Mouse (Mus musculus): ENCODE data around the gene Dusp15. TPM values are rescaled to one million over a fixed set of nuclear protein-coding genes. Genes with fewer than 3 reads are reported as not detected.
A peak's percentile ranks its signal among the peaks of the same experiment; 100 is the strongest.

The Dusp15 gene
- polyA plus RNA-seq, 1 experiment, result 0.36 TPM

DNA sequence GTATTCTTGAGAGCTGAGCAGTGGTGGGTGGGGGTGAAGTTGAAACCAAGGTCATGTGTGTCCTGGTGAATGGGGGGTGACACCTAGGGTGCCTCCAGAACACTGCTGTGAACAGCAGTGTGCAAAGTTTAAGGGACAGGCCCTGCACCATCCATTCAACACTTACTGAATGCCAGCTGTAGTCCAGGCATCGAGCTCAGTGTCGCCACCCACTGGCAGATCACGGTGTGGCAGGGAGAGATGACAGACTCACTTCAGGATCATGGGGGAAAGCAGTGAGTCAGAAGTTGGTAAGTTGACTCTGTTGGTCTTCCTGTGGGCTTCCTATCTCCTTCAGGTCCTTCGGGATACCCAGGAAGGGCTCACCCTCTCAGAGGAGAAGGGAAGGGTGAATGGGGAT, 11.7 kb downstream of the Dusp15 start:
- H3K9me3 ChIP-seq (replicated peaks; ENCODE audit: control insufficient read depth, insufficient read depth, low read length, poor library complexity, severe bottlenecking), result no peaks in the 10 kb centered on the region
- TF ChIP-seq CTCF (IDR thresholded peaks at IDR 0.05; ENCODE audit: low read depth, low read length), result peak; percentile 99
- TF ChIP-seq POLR2A (IDR thresholded peaks at IDR 0.05; ENCODE audit: insufficient read depth, low read length), result no peak
- TF ChIP-seq EP300 (IDR thresholded peaks at IDR 0.05; ENCODE audit: insufficient read depth, low read depth, low read length), result no peak
- peaks cover 19% of the 10 kb centered on the region for H3K27me3 ChIP-seq (ENCODE audit: control insufficient read depth, insufficient read depth, low read length, poor library complexity, severe bottlenecking)

DNA sequence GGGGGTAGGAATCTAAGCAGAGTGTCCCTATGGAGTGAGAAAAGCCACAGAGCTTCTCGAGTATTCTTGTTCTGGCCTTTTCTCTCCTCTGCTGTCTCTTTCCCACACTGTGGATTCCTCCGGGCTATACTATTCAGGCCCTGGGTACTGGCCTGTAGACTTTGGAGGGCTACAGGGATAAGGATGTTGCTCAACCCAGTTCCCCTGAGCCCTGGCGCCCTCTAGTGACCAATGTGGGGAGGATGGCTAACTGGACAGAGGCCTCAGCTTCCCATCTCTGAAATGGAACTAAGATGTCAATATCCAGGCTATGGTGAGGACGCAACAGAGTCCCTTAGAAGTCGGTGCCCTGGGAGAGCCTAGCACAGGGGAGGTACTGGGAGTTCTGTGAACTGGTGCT, 17.9 kb downstream of the Dusp15 start:
- Histone ChIP-seq H3K9ac (ENCODE audit: low read depth, poor library complexity, severe bottlenecking) (no peak overlapping the region), H3K9me3 (replicated peaks; ENCODE audit: control insufficient read depth, insufficient read depth, low read length, poor library complexity, severe bottlenecking) (no peaks in the 10 kb centered on the region), H3K4me1 (ENCODE audit: control insufficient read depth, insufficient read depth, low read length) (no peaks in the 10 kb centered on the region), H3K27me3 (ENCODE audit: control insufficient read depth, insufficient read depth, low read length, poor library complexity, severe bottlenecking) (no peaks in the 10 kb centered on the region), H3K27ac (ENCODE audit: insufficient read depth, low read length) (no peak overlapping the region), H3K36me3 (ENCODE audit: control insufficient read depth, insufficient read depth, low read length, poor library complexity, severe bottlenecking) (no peaks in the 10 kb centered on the region), H3K4me3 (ENCODE audit: low read depth, low read length) (no peak overlapping the region)
- peak; percentile 96 for TF ChIP-seq CTCF (IDR thresholded peaks at IDR 0.05; ENCODE audit: low read depth, low read length)
- no peak for TF ChIP-seq POLR2A (IDR thresholded peaks at IDR 0.05; ENCODE audit: insufficient read depth, low read length)

More for the DNA sequence above, 11.7 kb downstream of the Dusp15 start:
- H3K36me3 ChIP-seq (ENCODE audit: control insufficient read depth, insufficient read depth, low read length, poor library complexity, severe bottlenecking), result no peaks in the 10 kb centered on the region
- H3K4me1 ChIP-seq (ENCODE audit: control insufficient read depth, insufficient read depth, low read length), result no peaks in the 10 kb centered on the region
- H3K4me3 ChIP-seq (ENCODE audit: low read depth, low read length), result no peak overlapping the region
- H3K9ac ChIP-seq (ENCODE audit: low read depth, poor library complexity, severe bottlenecking), result no peak overlapping the region
- H3K27ac ChIP-seq (ENCODE audit: insufficient read depth, low read length), result no peak overlapping the region

DNA sequence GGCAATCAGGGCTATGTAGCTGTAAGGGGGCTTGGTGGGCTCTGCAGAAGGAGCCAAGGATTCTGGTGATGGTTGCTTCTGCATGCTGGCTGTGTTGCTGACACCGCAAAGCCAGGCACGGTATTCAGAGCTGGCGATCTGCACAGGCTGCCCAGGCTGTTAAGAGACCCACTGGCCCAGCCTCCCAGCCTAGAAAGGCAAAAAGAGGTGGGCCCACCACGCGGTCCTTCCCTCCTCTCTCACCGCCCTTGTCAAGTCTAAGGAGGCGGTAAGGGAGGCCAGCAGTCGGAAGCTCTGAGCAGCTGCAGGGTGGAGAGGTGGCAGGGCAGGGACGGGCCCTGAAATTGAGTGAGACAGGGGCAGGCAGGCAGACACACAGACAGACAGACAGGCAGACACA, 18.4 kb downstream of the Dusp15 start, which contains the start of gene Foxs1:
TSS of gene Foxs1 (minus strand) at position 161 of the 400 bp plus-strand sequence.
- no peaks in the 10 kb centered on the region for H3K27me3 ChIP-seq (ENCODE audit: control insufficient read depth, insufficient read depth, low read length, poor library complexity, severe bottlenecking)
- H3K4me3 ChIP-seq (ENCODE audit: low read depth, low read length), result peak within 1 kb of the TSS; percentile 16; the same call in 1 of the 2 replicates
- H3K9ac ChIP-seq (ENCODE audit: low read depth, poor library complexity, severe bottlenecking), result no peak within 1 kb of the TSS
- no peak for TF ChIP-seq CTCF (IDR thresholded peaks at IDR 0.05; ENCODE audit: low read depth, low read length)
- H3K9me3 ChIP-seq (replicated peaks; ENCODE audit: control insufficient read depth, insufficient read depth, low read length, poor library complexity, severe bottlenecking), result no peaks in the 10 kb centered on the region
- no peaks in the 10 kb centered on the region for H3K4me1 ChIP-seq (ENCODE audit: control insufficient read depth, insufficient read depth, low read length)
- no peak within 1 kb of the TSS for H3K27ac ChIP-seq (ENCODE audit: insufficient read depth, low read length)
- no peaks in the 10 kb centered on the region for H3K36me3 ChIP-seq (ENCODE audit: control insufficient read depth, insufficient read depth, low read length, poor library complexity, severe bottlenecking)

DNA sequence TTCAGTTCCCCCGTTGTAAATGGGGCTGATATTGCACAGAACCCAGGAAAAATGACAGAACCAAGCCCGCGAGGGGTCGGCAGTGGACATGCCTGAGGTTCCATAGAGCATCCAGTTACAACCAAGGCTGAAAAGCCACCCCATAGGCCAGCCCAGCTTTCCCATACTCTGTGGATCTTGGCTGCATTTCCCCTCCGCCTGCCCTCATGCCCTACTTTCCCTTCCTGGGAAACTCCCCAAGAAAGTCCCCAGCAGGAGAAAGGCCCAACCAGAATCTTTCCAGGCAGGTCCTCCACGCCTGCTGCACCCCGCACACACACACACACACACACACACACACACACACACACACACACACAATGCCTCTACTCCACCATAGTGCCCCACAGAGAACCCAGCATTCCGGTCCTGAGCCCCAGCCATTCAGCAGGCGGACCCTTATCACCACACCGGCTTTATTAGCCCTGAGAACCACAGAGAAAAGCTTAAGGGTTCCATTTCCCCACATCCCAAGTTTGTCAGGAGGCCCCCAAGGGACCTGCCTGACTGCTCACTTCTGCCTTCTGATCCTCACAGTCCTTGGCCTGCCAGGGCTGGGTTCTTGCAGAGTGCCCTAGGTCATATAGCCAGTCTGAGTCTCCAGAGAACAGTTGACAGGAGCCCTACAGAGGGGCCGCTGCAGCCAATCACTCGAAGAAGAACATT, 19.9 kb downstream of the Dusp15 start:
- Histone ChIP-seq H3K9me3 (replicated peaks; ENCODE audit: control insufficient read depth, insufficient read depth, low read length, poor library complexity, severe bottlenecking) (no peaks in the 10 kb centered on the region), H3K36me3 (ENCODE audit: control insufficient read depth, insufficient read depth, low read length, poor library complexity, severe bottlenecking) (no peaks in the 10 kb centered on the region), H3K9ac (ENCODE audit: low read depth, poor library complexity, severe bottlenecking) (no peak overlapping the region), H3K27ac (ENCODE audit: insufficient read depth, low read length) (no peak overlapping the region), H3K4me3 (ENCODE audit: low read depth, low read length) (no peak overlapping the region), H3K4me1 (ENCODE audit: control insufficient read depth, insufficient read depth, low read length) (no peaks in the 10 kb centered on the region), H3K27me3 (ENCODE audit: control insufficient read depth, insufficient read depth, low read length, poor library complexity, severe bottlenecking) (no peaks in the 10 kb centered on the region)
- TF ChIP-seq CTCF (IDR thresholded peaks at IDR 0.05; ENCODE audit: low read depth, low read length), result no peak
- no peak for TF ChIP-seq EP300 (IDR thresholded peaks at IDR 0.05; ENCODE audit: insufficient read depth, low read depth, low read length)
- no peak for TF ChIP-seq POLR2A (IDR thresholded peaks at IDR 0.05; ENCODE audit: insufficient read depth, low read length)

- Histone ChIP-seq H3K36me3 (ENCODE audit: control insufficient read depth, insufficient read depth, low read length, poor library complexity, severe bottlenecking) (no peaks in the 10 kb centered on the region), H3K27me3 (ENCODE audit: control insufficient read depth, insufficient read depth, low read length, poor library complexity, severe bottlenecking) (no peaks in the 10 kb centered on the region), H3K9me3 (replicated peaks; ENCODE audit: control insufficient read depth, insufficient read depth, low read length, poor library complexity, severe bottlenecking) (no peaks in the 10 kb centered on the region), H3K9ac (ENCODE audit: low read depth, poor library complexity, severe bottlenecking) (no peak overlapping the region), H3K4me3 (ENCODE audit: low read depth, low read length) (no peak overlapping the region), H3K4me1 (ENCODE audit: control insufficient read depth, insufficient read depth, low read length) (no peaks in the 10 kb centered on the region), H3K27ac (ENCODE audit: insufficient read depth, low read length) (no peak overlapping the region)
- TF ChIP-seq EP300 (IDR thresholded peaks at IDR 0.05; ENCODE audit: insufficient read depth, low read depth, low read length) (no peak), POLR2A (IDR thresholded peaks at IDR 0.05; ENCODE audit: insufficient read depth, low read length) (no peak), CTCF (IDR thresholded peaks at IDR 0.05; ENCODE audit: low read depth, low read length) (no peak)
Measured at GRCm38 (mm10) chr2:152930276-152930675, 21.2 kb downstream of the Dusp15 start.

DNA sequence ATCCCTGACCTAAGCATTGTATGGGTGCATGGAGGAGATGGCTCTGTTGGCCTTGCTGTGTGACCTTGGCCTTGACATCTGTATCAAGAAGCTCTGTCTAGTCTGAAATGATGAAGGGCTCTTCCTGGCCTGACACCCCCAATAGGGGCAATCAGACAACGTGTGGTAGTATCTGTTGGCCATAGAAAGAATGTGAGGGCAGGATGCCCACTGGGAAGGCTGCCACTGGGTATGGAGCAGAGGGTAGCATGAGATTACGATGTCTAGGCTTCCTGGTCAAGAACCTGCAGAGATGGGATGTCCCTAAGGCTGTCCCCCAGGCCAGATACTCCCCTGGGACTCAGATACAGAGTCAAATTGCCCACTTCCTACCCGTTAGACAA, 22.5 kb downstream of the Dusp15 start:
- H3K4me1 ChIP-seq (ENCODE audit: control insufficient read depth, insufficient read depth, low read length), result no peaks in the 10 kb centered on the region
- no peak overlapping the region for H3K27ac ChIP-seq (ENCODE audit: insufficient read depth, low read length)

More for the DNA sequence above, 22.5 kb downstream of the Dusp15 start:
- Histone ChIP-seq H3K4me3 (ENCODE audit: low read depth, low read length) (no peak overlapping the region), H3K36me3 (ENCODE audit: control insufficient read depth, insufficient read depth, low read length, poor library complexity, severe bottlenecking) (no peaks in the 10 kb centered on the region), H3K9ac (ENCODE audit: low read depth, poor library complexity, severe bottlenecking) (no peak overlapping the region), H3K9me3 (replicated peaks; ENCODE audit: control insufficient read depth, insufficient read depth, low read length, poor library complexity, severe bottlenecking) (no peaks in the 10 kb centered on the region), H3K27me3 (ENCODE audit: control insufficient read depth, insufficient read depth, low read length, poor library complexity, severe bottlenecking) (no peaks in the 10 kb centered on the region)
- TF ChIP-seq POLR2A (IDR thresholded peaks at IDR 0.05; ENCODE audit: insufficient read depth, low read length) (no peak), EP300 (IDR thresholded peaks at IDR 0.05; ENCODE audit: insufficient read depth, low read depth, low read length) (no peak), CTCF (IDR thresholded peaks at IDR 0.05; ENCODE audit: low read depth, low read length) (no peak)

All from ES-Bruce4 (cell line).